Mouse (Mus musculus) 3T3-L1 (cell line): Measurements from ENCODE around the gene Gng7.

Experiments used
- DNase-seq: peaks from one replicate; pipeline ENCODE4 v3.0.0-alpha.2; 2015; ENCODE audit warnings: low read depth, low spot score

The Gng7 gene

DNA sequence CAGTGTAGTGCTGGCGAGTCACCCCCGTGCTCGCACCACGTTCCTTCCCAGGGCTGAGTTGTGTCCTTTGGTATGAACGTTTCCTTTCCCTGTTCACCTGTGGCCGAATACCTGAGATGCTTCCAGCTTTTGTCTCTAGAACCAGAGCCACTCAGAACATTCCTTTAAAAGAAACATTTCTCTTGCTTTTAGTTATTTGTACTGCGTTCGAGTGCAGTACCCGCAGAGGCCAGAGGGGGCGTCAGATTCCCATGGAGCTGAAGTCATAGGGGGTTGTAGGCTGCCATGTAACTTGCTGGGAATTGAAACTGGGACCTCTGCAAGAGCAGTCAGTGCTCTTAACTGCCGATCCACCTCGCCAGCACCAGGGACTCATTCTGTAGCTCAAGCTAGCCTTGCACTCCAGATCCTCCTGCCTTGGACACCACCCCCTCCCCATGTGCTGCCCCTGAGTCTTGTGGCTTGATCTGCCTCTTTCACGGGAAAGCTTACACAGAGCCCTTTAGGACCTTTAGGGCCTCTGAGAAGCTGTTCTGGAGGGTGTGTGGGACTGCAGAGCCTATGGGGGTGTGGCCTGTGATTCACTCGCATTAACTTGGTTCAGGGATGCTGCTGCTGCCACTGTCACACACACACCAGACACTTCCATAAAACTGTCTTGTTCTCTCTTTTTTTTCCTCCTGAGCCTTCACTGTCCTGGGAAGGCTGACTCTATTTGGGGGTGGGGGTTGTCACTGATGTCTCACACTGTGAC lies 67.9 kb downstream of the Gng7 start:
- DNase-seq, result peak; percentile 64

DNA sequence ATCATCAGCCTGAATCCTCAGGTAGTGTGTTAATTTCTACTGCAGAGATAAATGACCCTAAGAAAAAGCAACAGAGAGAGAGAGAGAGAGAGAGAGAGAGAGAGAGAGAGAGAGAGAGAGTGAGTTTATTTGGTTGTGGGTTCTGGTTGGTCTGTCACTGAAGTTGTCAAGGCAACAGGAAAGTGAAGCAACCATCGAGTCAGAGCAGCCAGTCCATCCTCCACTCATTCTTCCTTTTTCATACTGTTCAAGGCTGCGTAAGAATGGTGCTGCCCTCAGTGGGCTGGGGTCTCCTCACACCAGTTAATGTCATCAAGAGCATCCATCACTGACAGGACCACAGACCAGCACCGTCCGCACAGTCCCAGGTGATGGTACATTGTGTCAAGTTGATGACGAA lies 70.5 kb downstream of the Gng7 start:
- no peak for DNase-seq

DNA sequence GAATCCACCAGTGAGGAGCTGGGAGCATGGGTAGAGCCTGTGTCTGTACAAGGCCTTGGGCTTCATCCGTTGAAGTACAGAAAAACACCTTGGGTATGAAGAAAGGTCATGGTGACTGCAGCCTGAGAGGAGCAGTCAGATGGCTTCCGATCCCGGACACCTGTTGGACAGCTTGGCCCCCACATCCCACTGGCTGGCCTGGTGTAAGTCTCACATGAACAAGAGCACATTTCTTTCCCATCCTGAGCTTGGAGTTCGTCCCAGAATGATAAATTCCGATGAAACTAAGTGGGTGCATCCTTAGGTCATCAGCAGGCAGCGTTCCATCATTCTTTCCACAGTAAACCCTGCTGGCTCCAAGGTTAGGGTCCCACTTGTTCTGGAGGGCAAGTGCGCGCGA lies 71.0 kb downstream of the Gng7 start:
- DNase-seq, result peak; percentile 56

DNA sequence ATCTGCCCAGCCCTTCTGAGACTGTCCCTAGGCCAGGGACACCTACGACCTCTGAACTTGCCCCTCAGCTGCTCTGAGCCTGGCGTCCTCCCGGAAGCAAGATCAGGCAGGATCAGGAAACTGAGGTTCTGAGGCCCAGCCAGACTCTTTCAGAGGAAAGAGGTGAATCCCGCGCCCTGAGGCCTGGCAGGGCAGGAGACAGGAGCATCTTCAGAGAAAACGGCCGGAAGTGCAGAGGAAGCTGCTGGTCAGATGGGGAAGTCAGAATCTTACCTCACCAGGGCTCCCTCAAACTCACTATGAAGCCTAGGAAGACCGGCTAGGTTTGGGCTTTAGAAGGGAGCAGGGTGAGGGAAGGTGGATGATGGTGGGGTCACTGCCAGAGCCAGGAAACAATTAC lies 71.8 kb downstream of the Gng7 start:
- DNase-seq, result no peak

DNA sequence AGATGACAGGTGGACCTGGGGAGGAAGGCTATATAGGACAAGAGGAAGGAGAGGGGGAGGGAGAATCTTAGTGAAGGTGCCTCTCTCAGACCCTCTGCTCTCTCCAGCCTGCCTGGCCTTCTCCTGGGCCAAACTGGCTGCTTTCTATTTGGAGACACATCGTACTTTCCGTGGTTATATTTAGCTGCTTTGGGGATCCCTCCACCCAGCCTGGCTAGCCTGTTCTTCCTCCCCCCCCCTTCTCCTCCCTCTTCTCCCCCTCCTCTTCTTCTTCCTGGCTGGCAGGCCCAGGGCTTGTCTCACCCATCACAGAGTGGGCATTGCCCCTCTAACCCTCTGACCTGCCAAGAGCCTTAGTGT lies 73.8 kb downstream of the Gng7 start:
- no peak for DNase-seq

DNA sequence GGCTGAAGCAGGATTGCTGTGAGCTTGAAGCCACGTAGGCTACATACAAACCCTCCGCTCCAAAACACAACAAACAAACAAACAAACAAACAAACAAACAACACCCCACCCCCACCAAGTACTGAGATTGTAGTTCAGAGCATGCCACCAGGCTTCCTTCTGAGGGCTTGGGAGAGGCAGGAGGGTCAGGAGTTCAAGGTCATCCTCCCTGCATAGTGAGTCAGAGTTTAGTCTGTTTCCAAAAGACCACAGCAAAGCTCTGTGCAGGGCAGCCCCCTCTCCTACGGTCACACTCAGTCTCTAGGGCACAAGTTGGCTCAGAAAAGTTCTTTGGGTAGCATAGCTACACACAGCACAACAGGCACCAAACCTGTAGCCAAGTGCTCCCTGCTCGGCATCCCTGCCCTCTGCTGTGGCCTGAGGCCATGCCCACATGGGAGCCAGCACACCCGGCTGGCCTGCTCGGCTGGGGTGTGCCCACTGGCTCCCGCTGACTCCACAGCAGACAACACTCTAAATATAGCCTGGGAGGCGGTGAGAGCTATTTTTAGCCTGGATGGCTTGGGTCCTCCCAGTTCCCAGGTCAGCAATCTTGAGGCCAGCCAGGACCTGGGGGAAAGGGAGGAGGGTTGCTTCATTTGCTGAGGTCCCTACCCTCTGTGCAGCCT lies 74.3 kb downstream of the Gng7 start:
- peak; percentile 88 for DNase-seq

DNA sequence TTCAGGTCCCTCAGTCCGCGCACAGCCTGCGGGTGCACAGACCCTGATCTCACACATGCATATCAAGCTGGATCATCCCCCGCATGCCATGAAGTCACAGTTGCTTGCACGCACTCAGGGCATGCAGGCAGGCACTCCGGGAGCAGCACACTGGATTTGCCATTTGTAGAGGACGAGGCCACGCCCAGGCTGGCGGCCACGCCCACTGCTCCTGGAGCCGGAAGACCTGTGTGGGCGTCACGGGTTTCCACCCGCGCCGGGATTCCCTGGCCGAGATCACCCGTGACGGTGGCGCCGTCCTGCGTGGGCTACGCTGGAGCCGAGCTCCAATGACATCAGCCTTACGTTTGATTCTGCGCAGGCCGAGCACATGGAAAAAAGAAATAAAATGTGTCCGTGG lies 75.1 kb downstream of the Gng7 start:
- peak; percentile 72 for DNase-seq

DNA sequence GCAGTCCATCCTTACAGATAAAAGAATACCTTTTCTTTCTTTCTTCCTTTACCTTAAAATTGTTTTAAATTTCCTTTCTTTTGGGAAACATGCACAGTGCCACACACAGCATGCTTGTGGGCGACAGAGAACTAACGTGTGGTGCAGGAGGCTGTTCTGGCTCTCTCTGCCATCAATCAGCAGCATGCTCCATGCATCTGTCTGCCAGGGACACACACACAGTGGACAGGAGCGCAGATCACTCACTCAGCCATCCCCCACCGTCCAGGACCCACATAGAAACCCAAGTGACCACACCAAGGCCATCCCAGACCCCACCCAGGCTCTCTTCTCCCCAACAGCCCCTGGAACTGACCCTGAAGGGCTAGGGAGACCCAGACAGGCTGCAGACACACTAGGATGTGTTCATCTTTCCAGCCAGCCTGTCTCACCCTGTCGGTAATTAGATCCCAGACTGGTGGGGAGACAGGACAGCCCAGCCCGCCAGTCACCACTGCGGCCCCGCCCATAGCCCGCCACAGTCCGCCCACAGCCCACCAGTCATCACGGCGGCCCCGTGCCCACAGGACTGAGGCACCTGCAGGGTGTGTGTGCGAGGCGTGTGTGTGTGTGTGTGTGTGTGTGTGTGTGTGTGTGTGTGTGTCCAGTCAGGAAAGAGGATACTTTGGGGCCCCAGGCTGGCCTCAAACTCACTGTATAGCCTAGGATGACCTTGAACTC lies 75.8 kb downstream of the Gng7 start:
- no peak for DNase-seq

DNA sequence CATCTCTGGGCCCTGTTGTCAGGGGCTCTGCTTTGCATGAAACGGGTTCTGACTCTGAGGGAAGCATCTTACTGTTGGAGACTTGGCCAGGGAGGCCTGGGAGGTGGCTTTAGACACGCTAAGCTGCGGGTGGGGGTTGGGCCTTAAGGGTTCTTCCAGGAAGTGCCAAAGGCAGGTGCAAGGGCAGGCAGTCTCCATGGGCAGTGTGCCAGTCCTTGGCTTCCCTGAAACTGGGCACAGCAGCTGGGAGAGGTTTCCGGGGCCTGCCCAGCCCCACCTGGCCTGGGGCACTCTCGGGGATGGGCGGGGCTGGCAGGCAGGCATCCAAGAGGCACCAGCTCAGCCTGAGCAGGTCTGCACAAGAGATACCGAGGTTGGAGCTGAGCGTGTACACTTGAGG lies 77.1 kb downstream of the Gng7 start:
- no peak for DNase-seq

DNA sequence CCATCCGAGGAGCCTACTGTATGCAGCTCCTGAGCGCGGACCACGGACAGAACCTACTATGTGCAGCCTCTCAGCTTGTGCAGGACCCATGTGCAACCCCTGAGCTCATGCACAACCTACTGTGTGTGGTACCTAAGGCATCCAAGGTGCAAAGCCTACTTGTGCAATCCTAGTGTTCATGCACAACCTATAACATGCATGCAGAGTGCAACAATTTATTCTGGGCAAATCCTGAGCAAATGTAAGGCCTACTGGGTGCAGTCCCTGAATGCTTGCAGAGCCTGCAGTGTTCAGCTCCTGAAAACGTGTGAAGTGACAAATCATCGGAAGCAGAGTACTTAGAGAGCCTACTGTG lies 78.0 kb downstream of the Gng7 start:
- DNase-seq, result no peak

DNA sequence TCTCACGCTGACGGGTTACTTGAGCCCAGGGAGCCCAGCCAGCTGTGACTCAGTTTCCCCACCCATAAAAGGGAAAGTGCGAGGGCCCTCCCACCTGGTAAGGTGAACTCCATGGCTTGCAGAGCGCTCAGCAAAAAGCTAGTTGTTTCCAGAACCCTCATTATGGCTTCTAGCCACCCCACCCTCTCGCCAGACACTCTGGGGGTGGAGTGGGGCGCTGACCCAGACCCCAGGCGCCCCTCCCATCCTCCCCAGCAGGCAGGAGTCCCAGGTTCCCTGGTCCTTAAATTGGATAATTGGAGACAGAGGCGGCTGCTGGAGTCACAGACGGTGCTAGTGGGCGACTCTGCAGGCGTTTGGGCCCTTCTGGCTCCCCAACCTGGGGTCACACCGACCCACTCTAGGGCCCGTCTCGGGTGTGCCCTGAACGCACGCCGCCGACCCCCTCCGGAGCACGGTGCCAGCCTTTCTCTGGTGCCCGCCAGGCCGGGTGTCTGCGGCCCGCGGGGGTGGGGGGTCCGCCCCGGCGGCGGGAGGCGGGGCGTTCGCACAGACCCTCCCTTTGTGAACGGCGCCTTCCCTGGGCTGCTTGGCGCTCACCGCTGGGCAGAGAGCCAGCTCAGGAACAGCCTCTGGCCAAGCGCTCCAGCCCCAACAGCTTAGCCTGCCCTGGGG lies 78.5 kb downstream of the Gng7 start:
- DNase-seq, result peak; percentile 60

DNA sequence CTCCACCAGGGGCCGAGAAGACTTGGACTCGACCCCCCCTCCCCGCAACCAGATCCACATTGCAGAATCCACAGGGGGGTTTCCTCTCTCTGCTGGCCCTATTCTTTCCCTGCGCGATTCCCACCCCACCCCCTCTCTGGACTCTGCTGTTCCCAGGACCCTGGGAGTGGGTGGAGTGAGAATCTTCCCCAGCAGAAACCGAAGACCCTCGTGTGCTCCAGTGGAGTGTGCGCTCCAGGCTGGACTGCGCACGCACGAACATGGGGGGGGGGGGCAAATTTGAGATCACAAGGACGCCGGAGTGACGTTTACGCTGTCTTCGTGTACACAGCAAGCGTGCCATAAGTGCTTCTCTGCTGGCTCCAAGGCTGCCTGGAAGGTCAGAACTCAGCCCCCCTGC lies 79.0 kb downstream of the Gng7 start:
- DNase-seq, result no peak

DNA sequence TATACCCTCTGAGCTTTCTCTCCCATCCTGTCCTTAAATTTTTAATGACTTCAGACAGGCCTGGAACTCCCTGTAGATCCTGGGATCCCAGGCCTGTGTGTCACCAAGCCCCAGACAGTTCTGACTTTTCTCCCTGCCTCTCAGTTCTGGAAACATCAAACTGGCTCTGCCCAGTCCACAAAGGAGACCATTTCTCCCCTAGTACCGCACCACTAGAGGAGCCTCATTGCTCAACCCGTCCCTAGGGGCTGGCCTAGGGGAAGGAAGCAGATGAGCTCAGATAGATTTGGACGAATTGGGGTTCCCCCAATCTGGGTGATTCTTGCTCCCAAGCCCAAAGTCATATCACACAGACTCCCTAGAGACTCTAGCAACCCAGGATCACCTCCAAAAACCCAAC lies 79.5 kb downstream of the Gng7 start:
- DNase-seq, result peak; percentile 66

DNA sequence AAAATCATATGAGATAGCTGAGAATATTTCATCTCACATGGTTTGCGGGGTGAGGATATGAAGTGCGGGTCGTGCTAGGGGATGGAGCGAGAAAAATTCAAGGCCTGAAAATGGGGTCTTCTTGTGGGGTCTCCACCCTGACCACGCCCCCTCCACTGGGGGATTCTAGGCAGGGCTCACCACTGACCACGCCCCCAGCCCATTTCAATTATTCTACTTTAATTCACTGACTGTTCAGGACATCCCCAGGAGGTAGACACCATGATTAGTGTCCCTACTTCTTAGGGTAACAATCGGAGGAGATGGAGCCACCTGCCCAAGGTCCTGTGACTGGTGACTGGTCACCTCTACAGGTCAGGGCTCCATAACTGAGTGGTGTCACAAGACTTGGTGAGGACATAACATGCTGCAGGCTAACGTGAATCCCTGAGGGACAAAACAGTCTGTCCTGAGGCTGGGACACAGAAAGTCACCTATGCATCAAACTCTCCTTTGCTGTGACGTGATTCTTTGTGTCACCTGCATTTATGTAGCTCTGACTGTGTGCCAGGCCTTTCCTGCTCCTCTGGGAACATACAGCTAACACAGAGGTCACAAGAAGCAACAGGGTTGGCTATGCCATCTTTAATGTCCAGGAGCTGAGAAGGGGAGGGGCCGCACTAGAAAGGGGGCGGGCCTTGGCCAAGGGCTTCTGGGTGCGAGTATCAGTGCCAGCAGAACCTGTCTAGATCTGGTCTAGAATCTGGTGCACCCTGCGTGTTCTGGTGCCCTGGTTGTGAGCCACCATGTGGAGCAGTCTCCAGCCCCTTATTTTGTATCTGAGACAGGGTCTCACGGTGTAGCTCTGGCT lies 80.4 kb downstream of the Gng7 start:
- no peak for DNase-seq

DNA sequence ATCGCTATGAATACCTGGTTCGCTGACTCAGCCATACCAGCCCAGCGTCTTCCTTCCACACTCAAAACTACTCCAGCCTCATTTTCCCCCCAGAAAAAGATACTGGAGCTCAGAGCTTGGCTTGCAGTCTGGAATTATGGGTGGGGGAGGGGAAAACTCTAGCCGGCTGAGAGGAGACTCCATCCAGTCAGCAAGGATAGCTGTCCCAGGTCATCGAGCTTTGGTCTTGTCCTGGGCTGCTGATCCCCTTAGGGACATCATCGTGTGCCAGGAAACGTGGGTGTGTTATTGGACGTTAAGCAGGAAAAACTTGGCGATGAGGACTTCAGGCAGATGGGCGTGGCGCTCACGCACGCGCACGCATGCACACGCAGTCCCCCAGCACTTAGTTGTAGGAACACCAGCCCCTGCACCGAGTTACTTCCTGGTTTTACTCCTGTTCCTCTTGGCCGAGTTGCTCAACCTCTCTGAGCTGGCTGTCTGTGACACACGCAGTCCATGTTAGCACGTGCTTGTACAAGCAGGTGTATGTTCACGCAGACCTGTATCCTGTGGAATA lies 81.2 kb downstream of the Gng7 start:
- DNase-seq, result peak; percentile 54

DNA sequence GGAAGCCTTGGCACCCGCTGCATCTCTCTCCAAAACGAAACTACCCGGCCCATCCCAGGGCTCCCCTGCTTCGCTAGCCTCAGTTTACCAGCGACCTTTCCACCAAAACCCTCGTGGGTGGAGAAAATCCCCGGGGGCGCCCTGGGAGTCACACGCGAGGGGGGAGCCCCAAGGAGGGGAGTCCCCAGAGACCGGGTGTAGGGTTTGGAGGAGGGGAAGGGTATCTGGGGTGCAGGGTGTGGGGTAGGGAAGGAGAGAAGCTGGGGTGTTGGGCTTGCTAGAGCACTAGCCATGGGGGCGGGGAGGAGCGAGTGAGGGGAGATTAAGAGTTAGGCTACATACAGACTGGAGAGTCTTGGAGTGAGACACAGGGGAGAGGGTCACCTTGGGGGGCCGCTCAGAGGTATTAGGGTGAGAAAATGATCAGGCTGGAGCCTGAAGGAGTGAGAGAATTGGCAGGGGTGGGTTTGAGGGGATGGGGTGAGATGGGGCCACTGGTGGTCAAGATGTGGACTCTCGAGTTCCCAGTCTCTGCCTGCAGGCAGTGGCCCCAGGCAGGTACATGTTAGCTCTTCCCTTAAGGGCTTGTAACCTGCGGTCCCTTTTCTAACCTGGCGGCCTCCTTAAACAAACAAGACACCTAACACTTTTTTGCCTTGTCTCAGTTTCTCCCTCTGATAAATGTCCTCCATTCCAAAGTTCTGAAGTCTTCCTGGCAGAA lies 81.9 kb downstream of the Gng7 start:
- DNase-seq, result no peak

DNA sequence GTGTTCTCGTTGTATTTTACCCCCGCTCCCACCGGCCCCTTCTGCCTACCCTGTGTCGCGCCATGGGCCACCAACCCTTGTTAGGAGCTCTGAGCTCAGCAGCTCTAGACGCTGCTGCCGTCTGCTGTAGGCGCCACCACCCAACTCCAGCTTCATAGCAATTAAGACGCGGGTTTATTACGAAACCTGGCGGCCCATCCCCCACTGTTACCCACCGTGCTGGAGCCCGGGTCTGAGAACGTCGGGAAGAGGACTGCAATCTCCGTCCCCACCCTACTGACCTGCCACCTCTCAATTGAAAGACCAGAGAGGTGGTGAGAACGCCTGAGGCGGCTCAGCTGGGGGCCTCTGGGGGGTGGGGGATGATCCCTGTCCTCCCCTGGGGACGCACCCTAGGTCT lies 82.5 kb downstream of the Gng7 start:
- DNase-seq, result peak; percentile 60

DNA sequence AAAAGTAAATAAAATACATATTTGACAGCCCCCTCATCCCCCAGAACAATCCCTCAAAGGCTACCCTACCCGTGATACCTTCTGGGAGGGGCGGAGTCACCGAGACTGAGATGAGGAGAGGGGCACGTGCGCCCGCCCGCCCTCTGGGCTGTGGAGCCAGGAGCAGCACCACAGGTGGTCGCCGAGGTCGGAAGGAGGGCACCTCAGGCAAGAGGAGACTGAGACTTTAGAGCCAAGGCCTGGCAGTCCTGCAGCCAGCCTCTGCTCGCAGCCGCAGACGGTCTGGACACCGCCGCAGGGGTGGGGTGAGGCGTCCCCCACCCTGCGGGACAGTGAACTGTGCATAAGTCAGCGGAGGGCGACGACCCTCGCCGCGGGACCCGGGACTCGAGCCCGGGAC lies 83.0 kb downstream of the Gng7 start:
- DNase-seq, result no peak

DNA sequence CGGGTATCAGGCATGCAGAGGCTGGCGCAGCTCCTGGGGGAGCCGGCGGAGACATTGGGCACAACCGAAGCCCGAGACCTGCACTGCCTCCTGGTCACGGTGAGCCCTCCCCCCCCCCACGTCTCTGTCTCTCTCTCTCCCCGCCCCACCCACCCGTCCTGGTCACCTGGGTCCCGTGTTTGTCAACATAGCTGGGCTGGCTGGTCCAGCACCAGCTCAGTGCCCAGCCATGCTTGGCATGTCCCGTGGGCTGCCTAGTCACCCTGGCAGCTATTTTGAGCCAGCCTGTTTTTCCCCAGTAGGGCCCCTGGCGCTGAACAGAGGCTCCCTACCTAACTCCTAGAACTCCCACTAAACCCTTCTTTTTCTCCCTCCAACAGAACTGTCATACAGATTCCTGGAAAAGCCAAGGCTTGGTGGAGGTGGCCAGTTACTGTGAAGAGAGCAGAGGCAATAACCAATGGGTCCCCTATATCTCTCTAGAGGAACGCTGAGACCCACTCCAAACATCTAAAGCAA lies 83.5 kb downstream of the Gng7 start:
- DNase-seq, result peak; percentile 66
